ENCODE assay signal across 10 mouse cellular contexts in the genomic region with DNA sequence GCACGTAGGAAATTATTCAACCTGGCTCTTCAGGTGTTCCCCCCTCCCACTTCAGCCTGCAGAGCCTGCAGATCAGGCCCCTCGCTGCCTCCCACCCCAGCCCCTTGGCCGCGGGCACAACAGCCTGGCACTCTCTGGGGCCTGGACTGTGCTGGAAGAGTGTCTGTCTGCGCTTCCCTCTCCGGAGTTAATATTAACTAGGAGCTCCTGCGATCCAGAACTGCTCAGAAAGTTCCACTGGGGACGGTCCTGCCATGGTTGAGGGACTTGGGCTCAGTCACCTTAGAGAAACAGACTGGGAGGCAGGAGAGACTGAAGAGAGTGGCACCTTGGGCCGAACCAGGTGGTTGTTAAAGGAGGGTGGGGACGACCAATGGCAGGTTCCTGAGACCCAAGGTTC. TPM values are rescaled to one million over a fixed set of nuclear protein-coding genes. Genes with fewer than 3 reads are reported as not detected.
DNase-seq lines count a peak whose midpoint lies in the region; ATAC-seq lines count a peak whose summit lies in the region.
"Had no signal": no experiment of that assay in that cellular context is flagged by ENCODE, and none has a peak within 500 bp of the region (broad histone marks: within the 10 kb centered on the region; RNA-seq: fewer than 3 reads in every experiment).

No protein-coding gene starts in this region.

- peak overlapping the region; percentile 43; the same call in 1 of the 2 replicates for H3K4me3 ChIP-seq in liver, embryonic 15.5 days (replicated peaks)

- 4% methylated on average over 10 of the region's 10 CpGs for WGBS in liver, embryonic 15.5 days (ENCODE audit: insufficient replicate concordance)

- H3K36me3 ChIP-seq in liver, embryonic 15.5 days (replicated peaks): no peaks in the 10 kb centered on the region

- peak overlapping the region; percentile 62 for H3K4me2 ChIP-seq in liver, embryonic 15.5 days

- intact Hi-C loops in gastrocnemius, postnatal 14 days (cut with DNase I; ENCODE audit: low total_unique reads): no loop called here

- H3K9me3 ChIP-seq in liver, embryonic 15.5 days (replicated peaks): no peaks in the 10 kb centered on the region

- no peaks in the 10 kb centered on the region for H3K4me1 ChIP-seq in liver, embryonic 15.5 days (replicated peaks)

- peaks cover 100% of the 10 kb centered on the region for H3K27me3 ChIP-seq in liver, embryonic 15.5 days

- no peak for ATAC-seq in liver, embryonic 15.5 days (ENCODE audit: insufficient read depth)

- no peak overlapping the region for H3K27ac ChIP-seq in liver, embryonic 15.5 days (replicated peaks)

- DNase-seq in urinary bladder, adult 2 months (ENCODE audit: low spot score): peak; percentile 22
- DNase-seq in urinary bladder, postnatal 25 days (ENCODE audit: low spot score): no peak
- DNase-seq in kidney, adult 11 months: peak; percentile 82
- DNase-seq in left cerebral cortex, adult 8-10 months (ENCODE audit: low spot score in 2 of 2): no peak
- DNase-seq in yolk sac, embryonic 10.5 days (ENCODE audit: low spot score): no peak
- no peak for DNase-seq in gastrocnemius, postnatal 14 days
- no peak for DNase-seq in thymus, postnatal 0 days (ENCODE audit: low spot score)
- DNase-seq: cerebellum, adult 11 months had no signal

- no peak overlapping the region for H3K9ac ChIP-seq in liver, embryonic 15.5 days

RNA-seq across cellular contexts. Expression of a gene that starts 3.4 kb away (rescaled TPM):
- 68.3 and 70.7 TPM in 2 replicates for polyA plus RNA-seq in urinary bladder, adult 2 months (2012; rRNA removed)
- polyA plus RNA-seq in liver, embryonic 15.5 days (2015; fragmentation: Nextera tagmentation; extraction: Ambion mirVana): not detected in 2 replicates
- total RNA-seq in left cerebral cortex, adult 8-10 months (2022): 1 to 10 TPM; 2.9 to 4.3 (median 3.3) TPM
- total RNA-seq in gastrocnemius, postnatal 14 days (2021): not detected
- polyA plus RNA-seq in thymus, postnatal 0 days (2015; fragmentation: Nextera tagmentation; extraction: Ambion mirVana): 0.04 TPM in 1 of 2 replicates, not detected in the other
- total RNA-seq: MEL had no signal

Comparison
In these comparisons a context has a peak if more than half of its experiments do, and no peak if none do; other contexts are left out.
1. DNase-seq: peak in urinary bladder, adult 2 months (single experiment) and kidney, adult 11 months (single experiment); none in urinary bladder, postnatal 25 days (single experiment), left cerebral cortex, adult 8-10 months (0 of 2), yolk sac, embryonic 10.5 days (single experiment), gastrocnemius, postnatal 14 days (single experiment) and thymus, postnatal 0 days (single experiment).
2. RNA of a gene that starts 3.4 kb away (polyA plus RNA-seq): 68.3 to 70.7 TPM in urinary bladder, adult 2 months; 0.04 TPM in thymus, postnatal 0 days and not detected in liver, embryonic 15.5 days; every median in the first group is over 10 times any median in the second.